Mouse (Mus musculus) pancreas, adult 10 weeks (tissue): ENCODE data around the gene Lgi1. TPM values are rescaled to one million over a fixed set of nuclear protein-coding genes. Genes with fewer than 3 reads are reported as not detected.

Experiments used
- polyA plus RNA-seq: library from polyadenylated mRNA; stranded (reverse); fragments of 350-450 nt; fragmentation: Illumina TruSeq; extraction: RNeasy Lipid Tissue Mini Kit (QIAGEN cat#74804); gene quantifications from one replicate; pipeline ENCODE4 v1.2.3, GENCODE M21; 2015; ENCODE audit warnings: low read depth, low replicate concordance; ENCODE audit not compliant: insufficient read depth

The Lgi1 gene
- 0.42 TPM for polyA plus RNA-seq

DNA sequence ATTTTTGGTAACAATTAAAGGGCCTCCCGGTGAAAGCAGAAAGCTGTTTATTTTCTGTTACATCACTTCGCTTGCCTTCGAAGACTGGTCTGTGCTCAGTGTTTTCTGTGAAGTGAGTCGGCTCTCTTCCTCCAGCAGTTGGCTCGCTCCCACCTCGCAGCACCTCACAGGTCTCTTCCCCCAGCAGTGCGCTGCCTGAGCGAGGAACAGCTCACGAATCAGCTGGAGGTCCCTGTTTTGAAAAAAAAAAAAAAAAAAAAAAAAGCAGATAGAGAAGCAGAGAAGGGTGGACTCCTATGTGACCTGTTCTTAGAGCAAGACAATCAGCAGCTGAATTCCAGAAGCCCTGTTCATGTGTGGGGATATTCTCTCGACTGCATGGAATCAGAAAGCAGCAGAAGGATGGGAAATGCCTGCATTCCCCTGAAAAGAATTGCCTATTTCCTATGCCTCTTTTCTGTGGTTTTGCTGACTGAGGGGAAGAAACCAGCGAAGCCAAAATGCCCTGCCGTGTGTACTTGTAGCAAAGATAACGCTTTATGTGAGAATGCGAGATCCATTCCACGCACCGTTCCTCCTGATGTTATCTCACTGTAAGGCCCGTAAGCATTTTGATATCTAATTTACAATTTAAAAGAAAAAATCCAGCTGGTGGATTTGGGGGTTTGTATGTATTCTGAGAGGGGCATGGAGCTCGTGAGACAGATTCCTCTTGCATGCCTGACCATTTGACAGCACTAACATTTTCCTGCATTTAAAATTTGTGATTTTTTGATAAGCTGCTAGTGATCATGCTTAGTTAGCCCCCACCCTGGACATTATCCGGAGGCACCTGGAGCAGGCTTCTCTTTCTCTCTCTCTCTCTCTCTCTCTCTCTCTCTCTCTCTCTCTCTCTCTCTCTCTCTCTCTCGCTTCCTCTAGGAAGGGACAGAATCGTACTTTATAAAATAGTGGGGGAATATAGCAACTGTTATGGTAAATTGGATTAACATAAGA lies at the start of gene Lgi1:
Lgi1 (plus strand) TSS at position 32 of the 996 bp plus-strand sequence.

DNA sequence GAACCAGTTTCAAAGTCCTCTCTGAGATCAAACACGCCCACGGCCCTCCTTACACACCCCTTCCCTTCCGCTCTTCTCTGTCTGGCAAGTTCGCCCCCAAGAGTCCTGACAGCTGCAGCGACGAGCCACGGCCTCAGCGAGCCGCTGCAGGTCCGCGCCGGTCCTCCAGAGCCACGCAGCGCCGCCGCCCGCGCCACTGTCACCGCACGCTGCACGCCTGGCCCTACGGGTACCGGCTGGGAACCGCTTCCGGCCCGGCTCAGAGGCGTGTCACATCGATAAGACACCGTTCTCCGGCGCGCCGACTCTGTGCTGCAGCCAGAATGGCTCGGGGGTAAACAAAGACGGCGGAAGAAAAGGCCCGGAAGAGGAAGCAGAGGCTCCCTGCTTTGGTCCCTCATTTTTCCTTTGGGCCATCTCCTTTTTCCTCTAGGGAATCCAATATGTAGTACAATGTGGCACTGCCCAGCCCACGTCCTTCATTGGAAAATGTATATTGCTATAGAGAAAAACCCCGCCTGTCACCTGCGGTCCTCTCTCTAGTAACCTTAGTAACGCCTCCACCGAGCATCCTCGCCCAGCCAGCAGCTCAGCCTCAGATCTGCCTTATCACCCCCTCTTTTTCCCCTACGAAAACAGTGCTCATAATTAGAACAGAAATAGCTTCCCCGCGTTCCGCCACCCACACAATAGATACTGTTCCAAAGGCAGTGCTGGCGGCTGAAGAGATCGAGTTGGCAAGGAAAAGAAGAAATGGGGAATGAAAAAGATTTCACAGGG lies 40.2 kb upstream of the Lgi1 start, which contains the start of gene Fra10ac1:
Fra10ac1 (minus strand) TSS at position 252 of the 780 bp plus-strand sequence.

Other genes with a start within 250 kb of the Lgi1 start
- 14.1 TPM for gene Myof, start 221.0 kb upstream of the Lgi1 start, polyA plus RNA-seq
- gene Cep55, start 209.5 kb upstream of the Lgi1 start, polyA plus RNA-seq: not detected
- 1.2 TPM for gene Ffar4, start 167.5 kb upstream of the Lgi1 start, polyA plus RNA-seq
- 16.3 TPM for gene Rbp4, start 139.3 kb upstream of the Lgi1 start, polyA plus RNA-seq
- not detected for gene Pde6c, start 131.8 kb upstream of the Lgi1 start, polyA plus RNA-seq
- 8.7 TPM for gene Fra10ac1, start 40.4 kb upstream of the Lgi1 start, polyA plus RNA-seq
- gene Slc35g1, start 131.4 kb downstream of the Lgi1 start, polyA plus RNA-seq: 4.3 TPM
- gene Plce1, start 216.6 kb downstream of the Lgi1 start, polyA plus RNA-seq: 2.2 TPM